Mouse (Mus musculus) lung, postnatal 0 days (tissue): ENCODE measurements around the gene Lrrc74a.

Source experiments
- CTCF ChIP-seq: IDR thresholded peaks from 2 replicates; pipeline ENCODE4 v1.5.1; 2016; ENCODE audit warnings: antibody characterized with exemption, mild to moderate bottlenecking
- EP300 ChIP-seq: IDR thresholded peaks from 2 replicates; pipeline ENCODE4 v1.6.1; 2016; ENCODE audit warnings: antibody characterized with exemption, mild to moderate bottlenecking, control low read depth

DNA sequence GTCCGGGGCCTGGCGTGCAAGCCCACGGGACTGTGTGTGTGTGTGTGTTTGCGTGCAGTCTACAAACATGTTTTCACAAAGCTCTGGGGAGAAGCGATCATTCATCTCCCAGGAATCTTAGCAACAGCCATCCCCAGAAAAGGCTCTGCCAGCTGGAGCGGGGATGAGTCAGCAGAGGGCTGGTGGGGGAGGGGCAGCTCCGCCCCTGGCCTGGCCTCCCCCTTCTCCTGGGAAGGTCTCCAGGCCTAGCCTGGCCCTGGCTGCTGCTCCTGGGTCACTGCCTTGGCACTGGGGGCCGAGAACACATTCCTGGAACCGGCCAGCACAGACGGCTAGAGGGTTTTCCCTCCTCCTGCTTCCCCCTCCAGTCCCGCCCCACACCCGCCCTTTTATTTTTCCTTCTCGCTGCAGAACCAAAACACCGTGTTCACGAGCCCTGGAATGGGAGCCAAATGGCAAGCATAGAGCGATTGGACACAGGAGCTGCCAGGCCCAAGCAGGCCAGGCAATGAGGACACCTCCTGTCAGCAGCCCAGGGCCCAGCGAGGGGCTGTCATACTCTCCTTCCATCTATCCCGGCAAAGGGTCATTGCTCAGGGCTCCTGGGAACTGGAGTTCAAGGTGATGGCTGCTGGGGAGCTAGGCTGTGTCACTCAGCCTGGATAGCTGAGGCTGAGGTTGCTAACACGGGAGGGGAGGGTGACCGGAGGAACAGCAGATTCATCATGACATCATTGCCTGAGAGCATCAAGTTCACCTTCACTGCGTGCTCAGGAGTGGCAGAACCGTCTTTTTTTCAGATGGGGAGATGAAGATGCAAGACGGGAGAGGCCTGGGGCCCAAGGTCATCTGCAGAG is 67.2 kb downstream of the Lrrc74a start:
- no peak for TF ChIP-seq CTCF
- TF ChIP-seq EP300, result no peak; the same call in 1 of the 2 replicates
